Mouse (Mus musculus) gonadal fat pad, adult 2 months (tissue): ENCODE measurements around the gene Tk2. TPM values are rescaled to one million over a fixed set of nuclear protein-coding genes. Genes with fewer than 3 reads are reported as not detected.

ENCODE experiments used
- DNase-seq: peaks from one replicate; pipeline ENCODE4 v3.0.0-alpha.2; 2012; ENCODE audit warnings: low read depth
- polyA plus RNA-seq: library from polyadenylated mRNA; depleted of rRNA; stranded (reverse); fragments of >200 nt; gene quantifications from 2 replicates; pipeline ENCODE4 v1.2.3, GENCODE M21; 2012; rRNA removed

The Tk2 gene
- polyA plus RNA-seq, 1 experiment, result 33.6 TPM

DNA sequence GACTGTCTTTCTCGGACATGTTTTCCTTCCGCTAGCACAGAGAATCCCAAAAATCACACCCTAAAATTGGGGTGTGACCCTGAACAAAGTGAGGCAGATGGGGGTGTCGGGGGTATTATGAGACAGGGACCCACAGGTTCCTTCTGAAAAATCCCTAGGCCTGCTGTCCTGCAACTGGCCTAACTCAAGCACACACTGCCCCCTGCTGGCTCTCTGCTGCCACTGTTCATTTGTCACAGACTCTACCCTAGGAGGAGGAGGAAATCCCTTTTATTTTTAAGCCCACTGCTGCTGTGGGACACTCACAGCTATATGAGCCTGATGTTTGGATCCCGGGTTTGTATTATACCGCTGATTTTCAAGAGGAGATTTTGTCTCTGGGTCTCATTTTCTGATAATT, 28.6 kb downstream of the Tk2 start:
- no peak for DNase-seq

DNA sequence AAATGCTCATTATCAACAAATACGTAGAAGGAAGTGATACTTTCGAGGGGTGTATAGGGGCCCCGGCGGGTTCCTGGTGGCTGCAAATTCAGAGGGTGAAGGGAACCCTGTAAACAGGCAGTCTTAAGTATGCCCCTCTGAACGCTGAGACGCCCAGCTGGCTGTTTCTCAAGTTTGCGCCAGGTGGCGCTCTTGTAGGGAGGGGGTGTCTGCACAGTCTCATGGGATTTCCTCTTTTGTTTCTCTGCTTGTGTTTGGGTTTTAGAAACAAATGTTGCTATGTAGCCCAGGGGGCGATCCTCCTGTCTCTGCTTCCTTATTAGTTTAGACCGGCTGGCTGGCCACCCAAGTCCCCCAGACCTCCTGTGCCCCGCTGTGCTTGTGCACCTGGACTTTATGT, 29.3 kb downstream of the Tk2 start:
- no peak for DNase-seq

DNA sequence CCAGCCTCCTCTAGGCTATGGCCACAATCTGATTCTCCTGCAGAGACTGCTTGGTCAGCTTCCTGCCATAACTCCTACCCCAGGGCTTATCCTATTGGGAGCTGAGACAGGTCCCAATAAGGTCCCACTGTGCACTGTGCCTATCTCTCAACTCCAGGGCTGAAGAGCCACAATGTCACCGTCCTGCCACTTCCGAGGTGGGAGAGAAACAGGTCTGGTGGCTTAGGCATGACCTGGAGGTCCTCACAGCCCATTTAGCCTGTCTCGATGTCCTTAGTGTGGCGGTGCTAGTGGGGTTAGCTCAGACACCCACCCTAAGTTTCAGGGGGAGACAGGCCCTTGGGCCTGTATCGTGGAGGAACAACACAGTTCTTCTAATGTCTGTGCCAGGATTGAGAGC, 30.8 kb downstream of the Tk2 start:
- DNase-seq, result no peak

DNA sequence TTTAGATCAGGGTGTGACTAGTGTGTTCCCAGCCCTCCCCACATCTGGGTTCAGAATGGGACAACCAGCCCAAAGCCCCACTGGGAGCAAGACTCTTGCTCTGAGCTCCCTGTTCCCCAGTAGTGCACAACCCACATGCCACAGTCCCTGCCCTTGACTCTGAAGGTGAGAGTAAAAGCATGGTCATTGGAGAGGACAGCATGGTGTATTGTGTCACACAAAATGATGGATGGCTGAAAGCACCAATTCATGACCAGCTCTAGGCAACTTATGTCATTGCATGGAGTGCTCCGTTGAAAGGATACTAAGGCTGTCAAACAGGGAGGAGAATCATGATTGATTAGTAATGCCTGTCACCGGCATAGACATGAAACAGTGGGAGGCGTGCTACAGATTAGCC, 43.1 kb downstream of the Tk2 start:
- DNase-seq, result no peak

DNA sequence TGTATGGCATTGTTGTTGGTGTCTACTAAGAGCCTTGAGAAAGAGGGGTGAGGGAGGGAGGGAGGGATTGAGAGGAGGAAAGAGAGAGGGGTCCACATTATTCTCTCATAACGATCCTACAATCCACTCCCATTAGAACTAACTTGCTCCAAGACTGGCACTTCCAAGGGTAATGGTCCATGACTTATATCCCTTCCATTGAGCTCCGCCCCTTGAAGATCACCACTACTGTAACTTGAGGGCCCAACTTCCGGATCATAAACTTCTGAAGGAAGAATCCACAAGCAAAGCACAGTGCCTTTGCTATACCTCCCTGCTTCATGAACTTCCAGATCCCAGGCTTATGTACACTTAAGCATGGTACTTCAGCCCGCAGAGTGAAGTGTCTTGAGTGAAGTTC, 46.0 kb downstream of the Tk2 start:
- DNase-seq, result no peak

DNA sequence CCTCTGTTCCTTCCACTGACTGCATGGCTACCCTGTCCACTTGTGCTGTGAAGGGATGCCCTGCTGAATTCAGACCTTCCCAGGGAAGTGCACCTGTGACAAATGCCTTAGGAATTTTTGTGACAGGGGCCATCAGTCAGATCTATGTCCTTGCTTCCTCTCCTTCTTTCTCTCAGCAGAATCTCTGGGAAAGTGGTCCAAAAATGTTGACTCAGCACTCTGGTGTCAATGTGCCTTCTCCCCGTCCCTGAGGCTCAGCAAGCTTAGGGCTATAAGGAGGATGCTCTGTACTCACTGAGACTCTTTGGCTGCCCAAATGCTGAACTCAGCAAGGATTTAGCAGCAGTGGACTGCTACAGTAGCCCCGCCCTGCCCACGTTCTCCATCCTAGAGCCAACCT, 46.7 kb downstream of the Tk2 start:
- DNase-seq, result no peak

DNA sequence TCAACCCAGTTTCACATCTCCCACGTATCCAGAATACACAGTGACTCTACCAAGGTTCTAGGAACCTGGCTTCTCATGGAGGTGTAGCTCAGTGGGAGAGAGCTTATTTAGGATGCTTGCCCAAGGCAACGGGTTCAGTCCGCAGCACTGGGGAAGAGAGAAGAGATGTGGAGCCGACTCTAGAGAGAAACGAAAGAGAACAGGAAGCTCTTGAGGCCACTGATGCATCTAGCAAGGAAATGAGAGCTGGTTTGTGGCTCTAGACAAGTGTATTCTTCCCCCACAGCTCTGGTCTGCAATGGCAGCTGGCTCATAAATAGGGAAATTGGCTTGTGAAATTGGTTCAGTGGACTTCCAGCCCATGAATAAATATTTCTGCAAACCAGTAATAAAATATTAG, 48.6 kb downstream of the Tk2 start:
- no peak for DNase-seq

DNA sequence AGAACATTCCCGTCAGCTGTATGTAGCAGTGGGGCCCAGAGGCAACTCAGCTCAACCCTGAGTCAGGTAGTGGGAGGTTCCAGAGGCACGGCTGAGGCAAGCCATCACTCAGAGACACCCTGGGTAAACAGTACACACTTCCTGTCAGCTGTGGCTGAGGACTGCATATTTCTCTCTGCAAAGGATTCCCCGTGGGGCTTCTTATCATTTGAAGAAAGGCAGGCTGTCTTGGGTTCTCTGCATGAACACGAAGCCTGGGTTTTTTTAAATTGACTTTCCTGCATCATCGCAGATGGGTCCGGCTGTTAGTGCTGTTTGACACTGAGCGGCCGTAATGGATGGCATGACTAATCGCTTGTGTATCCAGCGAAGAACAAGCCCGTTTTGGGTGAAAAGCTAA, 56.9 kb downstream of the Tk2 start:
- no peak for DNase-seq

DNA sequence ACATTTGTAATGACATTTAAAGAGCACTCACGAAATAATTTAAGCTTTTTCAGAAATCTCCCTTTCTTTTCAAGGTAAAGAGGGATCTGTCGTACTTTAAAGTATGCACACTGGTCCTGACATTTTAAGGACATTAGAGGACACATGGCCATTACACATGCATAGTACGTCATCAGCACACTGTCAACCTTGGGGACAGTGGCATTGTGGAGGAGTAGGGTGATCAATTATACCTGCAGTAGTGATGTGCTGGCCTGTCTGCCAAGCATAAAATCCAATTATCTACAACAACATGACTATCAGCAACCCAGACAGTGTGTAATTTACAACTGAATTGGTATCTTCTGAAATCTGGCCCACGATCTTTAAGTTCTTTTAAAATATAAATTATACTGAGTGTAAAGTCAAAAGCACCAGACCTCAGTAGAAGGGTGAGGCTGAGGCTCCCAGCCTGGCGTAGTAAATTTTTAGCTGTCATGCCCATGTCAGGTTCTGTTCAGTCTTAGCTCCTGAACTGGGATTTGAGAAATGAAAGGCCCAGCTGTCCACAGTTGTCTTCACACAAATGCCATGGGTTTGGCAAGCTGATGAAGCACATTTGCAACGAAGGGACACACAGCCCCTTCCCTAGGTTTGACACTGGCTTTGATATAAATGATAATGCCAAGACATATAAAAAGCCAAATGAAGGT, 57.4 kb downstream of the Tk2 start:
- no peak for DNase-seq

DNA sequence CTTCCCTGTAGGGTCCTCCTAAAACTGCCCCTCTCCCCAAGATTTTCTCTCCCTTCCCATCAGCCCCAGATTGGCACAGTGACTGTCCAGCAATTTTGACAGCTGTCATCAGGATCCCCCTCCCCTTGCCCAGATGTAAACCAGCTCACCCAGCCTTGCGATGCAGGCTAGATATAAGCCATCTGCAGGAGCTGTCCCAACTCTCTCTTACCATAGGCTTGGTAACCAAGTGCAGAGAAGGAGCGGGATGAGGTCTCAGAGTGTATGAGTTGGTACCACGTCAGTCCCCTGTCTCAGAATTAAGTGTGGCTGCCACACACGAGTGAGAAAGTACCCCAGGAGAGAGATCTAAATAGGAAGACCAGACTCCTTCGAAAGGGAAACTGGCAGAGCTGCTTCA, 59.9 kb downstream of the Tk2 start:
- no peak for DNase-seq

DNA sequence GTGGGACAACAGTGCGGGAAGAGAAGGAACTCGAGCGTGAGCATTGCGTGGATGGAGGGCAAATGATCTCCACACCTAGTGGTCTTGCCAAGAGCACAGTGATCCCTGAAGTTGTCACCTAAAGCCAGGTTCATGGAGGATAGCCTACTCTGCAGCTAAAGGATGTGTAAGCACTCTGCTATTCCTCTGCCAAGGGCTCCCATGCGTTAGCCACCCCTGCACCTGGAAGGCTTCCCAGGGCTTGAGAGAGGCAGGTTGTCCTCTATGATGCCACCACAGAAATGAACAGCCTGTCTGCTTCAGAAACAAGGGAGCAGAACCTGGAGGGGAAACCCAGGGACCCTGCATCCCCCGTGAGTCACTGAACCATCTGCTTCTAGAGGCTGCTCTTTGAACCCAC, 60.7 kb downstream of the Tk2 start:
- no peak for DNase-seq

DNA sequence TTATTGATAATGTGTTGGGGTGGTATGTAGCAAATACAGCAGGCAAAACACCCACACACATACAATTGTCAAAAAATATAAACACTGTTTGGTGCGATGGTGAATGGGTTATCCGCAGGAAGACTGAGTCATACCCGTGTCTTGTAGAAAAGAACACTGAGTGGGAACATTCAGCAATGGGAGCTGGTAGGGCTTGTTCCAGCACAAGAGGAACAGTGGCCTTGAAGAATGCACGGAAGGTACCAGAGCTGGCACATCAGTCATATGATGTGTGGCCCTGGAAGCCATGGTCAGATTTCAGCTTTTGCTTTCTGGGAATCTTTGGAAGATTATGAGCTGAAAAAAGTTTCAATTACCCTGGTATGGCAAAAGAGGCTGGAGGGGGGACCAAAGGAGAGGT, 61.5 kb downstream of the Tk2 start:
- DNase-seq, result no peak

DNA sequence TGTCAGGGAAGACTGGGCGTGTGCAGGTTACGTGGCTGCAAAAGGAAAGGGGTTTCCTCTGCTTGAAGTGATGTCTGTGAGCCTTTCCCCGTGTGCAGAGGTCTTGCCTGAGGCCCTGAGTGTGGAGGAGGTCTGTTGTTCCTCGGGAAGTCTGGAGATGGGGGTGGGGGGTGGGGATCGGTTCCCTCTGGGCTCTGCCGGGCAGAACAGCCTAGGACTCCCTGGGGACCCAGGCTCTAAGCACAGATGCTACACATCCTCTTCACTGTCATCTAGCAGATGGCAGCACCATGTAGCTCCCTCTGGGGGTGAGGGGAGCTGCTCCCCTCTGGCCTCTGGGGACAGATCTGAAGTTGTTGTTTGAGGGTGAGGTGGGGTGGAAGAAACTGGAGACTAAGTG, 63.5 kb downstream of the Tk2 start:
- DNase-seq, result no peak

DNA sequence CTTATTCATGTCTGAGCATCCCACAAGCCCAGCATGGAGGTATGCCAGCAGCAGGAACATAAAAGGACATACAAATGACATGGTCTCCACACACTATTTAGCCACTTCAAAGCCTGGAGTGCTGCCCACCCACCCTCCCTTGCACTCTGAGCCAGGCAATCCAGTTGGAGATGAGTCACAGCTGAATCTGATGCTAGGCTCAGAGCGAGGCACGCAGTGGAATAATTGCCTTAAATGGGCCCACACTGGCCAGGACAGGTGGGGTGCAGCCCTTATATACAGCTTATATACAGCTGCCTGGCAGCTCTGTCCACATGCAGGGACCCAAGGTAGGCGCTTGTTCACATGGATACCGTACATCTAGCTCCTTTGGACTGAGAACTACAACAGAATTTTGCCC, 71.3 kb downstream of the Tk2 start:
- DNase-seq, result no peak

Other genes starting within 250 kb of the Tk2 start
- gene Cdh5, start 146.9 kb downstream of the Tk2 start, polyA plus RNA-seq, result 90.9 and 92.6 TPM in 2 replicates
- 0.92 and 0.99 TPM in 2 replicates for gene Bean1, start 78.1 kb downstream of the Tk2 start, polyA plus RNA-seq
- 15.9 and 19.9 TPM in 2 replicates for gene Cklf, start 2.3 kb upstream of the Tk2 start, polyA plus RNA-seq
- gene Cmtm2a, start 44.6 kb upstream of the Tk2 start, polyA plus RNA-seq, result 1.5 and 2.5 TPM in 2 replicates
- gene Gm45711, start 61.5 kb upstream of the Tk2 start, polyA plus RNA-seq, result 0.29 TPM in 1 of 2 replicates, not detected in the other
- 0.11 TPM in 1 of 2 replicates, not detected in the other for gene Cmtm1, start 61.6 kb upstream of the Tk2 start, polyA plus RNA-seq
- gene Gm11020, start 73.0 kb upstream of the Tk2 start, polyA plus RNA-seq, result not detected in 2 replicates
- 1.0 and 2.9 TPM in 2 replicates for gene Cmtm2b, start 73.7 kb upstream of the Tk2 start, polyA plus RNA-seq
- gene Cmtm3, start 90.9 kb upstream of the Tk2 start, polyA plus RNA-seq, result 60.8 and 67.8 TPM in 2 replicates
- 25.5 and 33.2 TPM in 2 replicates for gene Cmtm4, start 147.2 kb upstream of the Tk2 start, polyA plus RNA-seq
- 26.2 and 29.2 TPM in 2 replicates for gene Dync1li2, start 194.5 kb upstream of the Tk2 start, polyA plus RNA-seq